Mouse (Mus musculus) C2C12 (cell line): Measurements from ENCODE around the gene Dirc2.

Source experiments
- CTCF ChIP-seq: IDR thresholded peaks from one replicate; pipeline ENCODE4 v1.5.1; 2011; ENCODE audit not compliant: control insufficient read depth, insufficient read depth, insufficient read length
- FOSL1 ChIP-seq: IDR thresholded peaks from one replicate; pipeline ENCODE4 v1.8.0; 2011; ENCODE audit warnings: mild to moderate bottlenecking, low read length; ENCODE audit not compliant: poor library complexity, insufficient read depth, severe bottlenecking

- TF ChIP-seq CTCF (no peak), FOSL1 (no peak)
Measured at GRCm38 (mm10) chr16:35771141-35771540, 2.0 kb upstream of the Dirc2 start.
